Mouse (Mus musculus) lung, postnatal 0 days (tissue): ENCODE data around the gene Slc7a5.

Experiments
- CTCF ChIP-seq: IDR thresholded peaks from 2 replicates; pipeline ENCODE4 v1.5.1; 2016; ENCODE audit warnings: antibody characterized with exemption, mild to moderate bottlenecking
- EP300 ChIP-seq: IDR thresholded peaks from 2 replicates; pipeline ENCODE4 v1.6.1; 2016; ENCODE audit warnings: antibody characterized with exemption, mild to moderate bottlenecking, control low read depth

- TF ChIP-seq CTCF (no peak), EP300 (no peak)
Observed at GRCm38 (mm10) chr8:121899180-121900044, 8.1 kb downstream of the Slc7a5 start.
